Mouse (Mus musculus): ENCODE measurements around the gene Zbtb7b.

DNA sequence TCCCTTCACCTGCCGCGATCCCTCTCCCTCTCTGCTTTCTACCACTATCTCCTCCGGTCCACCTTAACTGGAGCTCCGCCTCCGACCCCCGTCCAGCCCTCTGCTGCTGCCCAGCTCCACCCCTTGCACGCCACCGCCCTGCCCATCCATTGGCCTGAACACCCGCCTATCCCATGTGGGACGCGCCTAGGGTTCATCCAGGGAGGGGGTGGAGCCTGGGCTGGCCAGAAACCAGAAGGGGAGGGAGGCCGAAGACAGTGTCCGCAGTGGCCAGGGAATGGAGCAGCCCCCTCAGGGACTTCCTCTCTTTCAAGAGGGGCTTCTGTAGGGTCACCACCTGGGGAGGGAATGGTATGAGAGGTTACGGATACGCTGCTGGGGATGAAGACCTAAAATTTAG is 971 bp downstream of the Zbtb7b start:
- TF ChIP-seq POLR2A (IDR thresholded peaks at IDR 0.05; ENCODE audit: insufficient read length, low read depth) (peak; percentile 48), CEBPB (IDR thresholded peaks at IDR 0.05; ENCODE audit: insufficient read depth, poor library complexity, severe bottlenecking) (no peak), MAX (IDR thresholded peaks at IDR 0.05; ENCODE audit: low read depth) (no peak), TCF12 (IDR thresholded peaks at IDR 0.05; ENCODE audit: insufficient read depth, poor library complexity, severe bottlenecking) (no peak), USF1 (IDR thresholded peaks at IDR 0.05; ENCODE audit: low read depth) (no peak), REST (IDR thresholded peaks at IDR 0.05; ENCODE audit: insufficient read depth, insufficient read length) (no peak), POLR2AphosphoS2 (IDR thresholded peaks at IDR 0.05; ENCODE audit: insufficient read length, low read depth) (peak; percentile 55), SRF (IDR thresholded peaks at IDR 0.05; ENCODE audit: control insufficient read depth, insufficient read length, low read depth) (peak; percentile 78), TCF3 (IDR thresholded peaks at IDR 0.05; ENCODE audit: insufficient read length, low read depth) (no peak), E2F4 (IDR thresholded peaks at IDR 0.05; ENCODE audit: insufficient read depth) (no peak)

Measured in myocyte (in vitro differentiated cells).